Mouse (Mus musculus) lung, postnatal 0 days (tissue): ENCODE measurements around the gene Poglut1.

Source experiments
- CTCF ChIP-seq: IDR thresholded peaks from 2 replicates; pipeline ENCODE4 v1.5.1; 2016; ENCODE audit warnings: antibody characterized with exemption, mild to moderate bottlenecking
- EP300 ChIP-seq: IDR thresholded peaks from 2 replicates; pipeline ENCODE4 v1.6.1; 2016; ENCODE audit warnings: antibody characterized with exemption, mild to moderate bottlenecking, control low read depth

GRCm38 (mm10) chr16:38496604-38497140, 53.4 kb downstream of the Poglut1 start:
- no peak for TF ChIP-seq CTCF
- TF ChIP-seq EP300, result no peak
